Mouse (Mus musculus): Measurements from ENCODE around the gene Ikzf1. TPM values are rescaled to one million over a fixed set of nuclear protein-coding genes. Genes with fewer than 3 reads are reported as not detected.

Ikzf1 gene
- 143 and 149 TPM in 2 replicates for total RNA-seq (2014; fragmentation: Nextera tagmentation)
- total RNA-seq (2017) = 60.5 and 70.1 TPM in 2 replicates
- polyA plus RNA-seq (2012) = 214 and 245 TPM in 2 replicates

DNA sequence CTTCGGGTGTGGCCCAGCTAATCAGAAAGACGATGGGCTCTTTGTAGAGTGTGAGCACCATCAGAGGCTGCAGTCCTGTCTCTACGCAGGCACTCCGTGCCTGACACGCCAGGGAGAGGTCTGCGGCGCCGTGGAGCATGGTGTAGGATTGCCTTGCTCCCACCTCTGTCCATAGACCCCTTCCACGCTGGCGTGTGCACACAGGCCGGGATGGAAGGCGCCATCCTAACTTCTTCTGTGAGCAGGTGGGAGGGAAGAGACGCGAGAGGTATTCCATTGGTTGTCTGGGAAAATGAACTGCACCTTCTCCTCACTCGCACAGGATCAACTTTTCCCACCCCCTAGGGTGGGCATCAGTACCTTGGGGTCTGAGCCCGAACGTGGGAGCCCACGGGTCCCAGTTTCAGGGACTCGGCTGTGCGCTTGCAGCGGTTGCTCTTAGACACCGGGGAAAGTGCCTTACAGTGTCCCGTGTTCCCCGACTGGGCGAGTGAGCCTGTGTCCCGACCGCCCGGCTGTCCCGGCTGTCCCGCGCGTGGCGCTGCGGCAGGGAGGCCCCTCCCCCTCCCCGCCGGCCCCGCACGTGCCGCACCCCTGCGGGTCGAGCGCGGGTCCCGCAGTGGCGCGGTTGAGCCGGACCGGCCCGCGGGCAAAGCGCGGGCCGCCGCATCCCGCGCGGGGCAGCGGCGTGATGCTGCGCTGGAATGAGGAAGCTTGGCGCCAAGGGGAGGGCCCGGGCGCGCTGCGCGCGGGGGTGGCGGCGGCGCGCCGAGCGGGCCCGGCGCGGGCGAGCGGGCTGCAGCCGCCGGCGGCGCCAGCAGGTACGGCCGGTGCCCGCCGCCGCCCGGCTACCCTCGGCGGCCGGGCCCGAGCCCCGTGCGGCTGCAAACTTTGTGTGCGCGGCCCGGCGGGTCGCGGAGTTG lies at the start of gene Ikzf1:
TSS of gene Ikzf1 (plus strand) at position 74 of the 923 bp plus-strand sequence.
- ATAC-seq (ENCODE audit: extremely low read depth, insufficient number of reproducible peaks, low FRiP score, poor library complexity, severe bottlenecking) = peak; percentile 77; the same call in 1 of the 2 replicates
- peak within 1 kb of the TSS; percentile 96 for H3K4me3 ChIP-seq (ENCODE audit: low read depth, low read length)
- peaks cover 32% of the 10 kb centered on the region for H3K4me1 ChIP-seq (ENCODE audit: insufficient read depth, low read depth, low read length)
- H3K36me3 ChIP-seq (replicated peaks) = peaks cover 7% of the 10 kb centered on the region
- no peaks in the 10 kb centered on the region for H3K9me3 ChIP-seq (replicated peaks)
- H3K27me3 ChIP-seq (ENCODE audit: insufficient read depth, low read length) = no peaks in the 10 kb centered on the region
- TF ChIP-seq CTCF (IDR thresholded peaks at IDR 0.05; ENCODE audit: low read depth, low read length) = no peak
- TF ChIP-seq GATA1 (IDR thresholded peaks at IDR 0.05; ENCODE audit: borderline replicate concordance, low read length) = no peak
- no peak for TF ChIP-seq POLR2AphosphoS5 (IDR thresholded peaks at IDR 0.05; ENCODE audit: insufficient replicate concordance, low read depth, low read length)
- no peak for TF ChIP-seq TAL1 (conservative IDR thresholded peaks at IDR 0.05; ENCODE audit: low read depth, low read length)
- no peak for TF ChIP-seq GATA2 (IDR thresholded peaks at IDR 0.05; ENCODE audit: borderline replicate concordance, low read depth, low read length)
- DNase-seq (ENCODE audit: low spot score) = peak; percentile 67

GRCm38 (mm10) chr11:11644303-11644702 lies 40.5 kb upstream of the Ikzf1 start:
- Histone ChIP-seq H3K4me1 (ENCODE audit: insufficient read depth, low read depth, low read length) (peaks cover under 1% of the 10 kb centered on the region; the same call in 1 of the 2 replicates), H3K36me3 (replicated peaks) (no peaks in the 10 kb centered on the region), H3K9me3 (replicated peaks) (no peaks in the 10 kb centered on the region), H3K27me3 (ENCODE audit: insufficient read depth, low read length) (no peaks in the 10 kb centered on the region), H3K4me3 (ENCODE audit: low read depth, low read length) (no peak overlapping the region)
- ATAC-seq (ENCODE audit: extremely low read depth, insufficient number of reproducible peaks, low FRiP score, poor library complexity, severe bottlenecking) (no peak), DNase-seq (ENCODE audit: low spot score) (no peak)
- TF ChIP-seq GATA2 (IDR thresholded peaks at IDR 0.05; ENCODE audit: borderline replicate concordance, low read depth, low read length) (no peak), CTCF (IDR thresholded peaks at IDR 0.05; ENCODE audit: low read depth, low read length) (no peak), GATA1 (IDR thresholded peaks at IDR 0.05; ENCODE audit: borderline replicate concordance, low read length) (no peak), POLR2AphosphoS5 (IDR thresholded peaks at IDR 0.05; ENCODE audit: insufficient replicate concordance, low read depth, low read length) (no peak), TAL1 (conservative IDR thresholded peaks at IDR 0.05; ENCODE audit: low read depth, low read length) (no peak)

DNA sequence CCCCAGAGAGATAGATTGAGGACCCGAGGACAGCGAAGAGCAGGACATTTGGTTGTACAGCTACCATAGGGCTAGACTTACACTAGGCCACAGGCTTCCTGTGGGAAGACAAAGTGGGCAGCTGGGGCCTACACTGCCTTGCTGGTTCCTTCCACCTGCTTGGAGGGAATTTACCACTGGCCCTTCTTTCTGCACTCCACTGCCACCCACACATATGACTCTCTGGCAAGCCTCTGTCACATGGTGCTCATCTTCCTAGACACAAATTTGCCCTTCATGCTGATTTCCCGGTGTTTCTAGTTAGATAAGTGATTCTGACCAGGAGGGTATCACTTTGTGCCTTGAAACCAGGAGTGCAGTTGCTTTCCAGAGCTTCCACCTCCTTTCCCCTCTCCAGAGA lies 28.4 kb upstream of the Ikzf1 start:
- ATAC-seq (ENCODE audit: extremely low read depth, insufficient number of reproducible peaks, low FRiP score, poor library complexity, severe bottlenecking) = 0 out of 2 replicates have a peak, but pooled peaks have one; percentile 4
- TF ChIP-seq GATA2 (IDR thresholded peaks at IDR 0.05; ENCODE audit: borderline replicate concordance, low read depth, low read length) = no peak
- TF ChIP-seq POLR2AphosphoS5 (IDR thresholded peaks at IDR 0.05; ENCODE audit: insufficient replicate concordance, low read depth, low read length) = no peak
- TF ChIP-seq CTCF (IDR thresholded peaks at IDR 0.05; ENCODE audit: low read depth, low read length) = no peak
- no peak for TF ChIP-seq TAL1 (conservative IDR thresholded peaks at IDR 0.05; ENCODE audit: low read depth, low read length)
- TF ChIP-seq GATA1 (IDR thresholded peaks at IDR 0.05; ENCODE audit: borderline replicate concordance, low read length) = no peak
- H3K27me3 ChIP-seq (ENCODE audit: insufficient read depth, low read length) = no peaks in the 10 kb centered on the region
- peaks cover 73% of the 10 kb centered on the region for H3K4me1 ChIP-seq (ENCODE audit: insufficient read depth, low read depth, low read length)
- H3K36me3 ChIP-seq (replicated peaks) = no peaks in the 10 kb centered on the region
- DNase-seq (ENCODE audit: low spot score) = peak; percentile 7
- H3K4me3 ChIP-seq (ENCODE audit: low read depth, low read length) = peak overlapping the region; percentile 21; the same call in 1 of the 2 replicates
- H3K9me3 ChIP-seq (replicated peaks) = no peaks in the 10 kb centered on the region

DNA sequence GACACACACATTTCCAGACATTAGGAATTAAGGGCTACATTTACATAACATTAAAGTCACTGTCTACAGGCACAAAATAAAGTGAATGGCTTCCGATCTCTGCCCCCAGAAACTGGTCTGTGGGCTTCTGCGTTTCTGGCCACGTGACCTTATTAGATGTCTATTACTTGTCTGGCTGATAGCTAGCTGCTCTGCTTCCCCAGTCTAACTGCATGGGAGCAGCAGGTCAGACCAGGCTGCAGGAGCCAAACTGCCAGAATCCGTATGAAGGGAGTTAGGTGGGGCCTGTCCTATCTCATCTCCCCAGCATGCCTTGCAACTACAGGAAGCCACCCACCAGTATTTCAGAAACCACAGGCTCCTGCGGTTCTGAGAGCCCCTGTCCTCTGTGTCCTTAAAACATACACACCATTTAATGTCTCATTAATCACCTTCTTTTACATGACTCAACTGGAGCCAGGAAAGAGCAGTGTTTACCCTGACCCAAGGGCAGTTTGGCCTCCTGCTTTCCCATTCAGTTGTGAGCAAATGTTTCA lies 27.7 kb upstream of the Ikzf1 start:
- H3K9me3 ChIP-seq (replicated peaks) = no peaks in the 10 kb centered on the region
- peak; percentile 93 for ATAC-seq (ENCODE audit: extremely low read depth, insufficient number of reproducible peaks, low FRiP score, poor library complexity, severe bottlenecking)
- H3K4me1 ChIP-seq (ENCODE audit: insufficient read depth, low read depth, low read length) = peaks cover 70% of the 10 kb centered on the region
- TF ChIP-seq GATA2 (IDR thresholded peaks at IDR 0.05; ENCODE audit: borderline replicate concordance, low read depth, low read length) (no peak), TAL1 (conservative IDR thresholded peaks at IDR 0.05; ENCODE audit: low read depth, low read length) (peak; percentile 62)
- DNase-seq (ENCODE audit: low spot score) = peak; percentile 84
- peak overlapping the region; percentile 45; the same call in 1 of the 2 replicates for H3K4me3 ChIP-seq (ENCODE audit: low read depth, low read length)
- H3K27me3 ChIP-seq (ENCODE audit: insufficient read depth, low read length) = no peaks in the 10 kb centered on the region
- H3K36me3 ChIP-seq (replicated peaks) = no peaks in the 10 kb centered on the region

- ATAC-seq (ENCODE audit: extremely low read depth, insufficient number of reproducible peaks, low FRiP score, poor library complexity, severe bottlenecking) (no peak), DNase-seq (ENCODE audit: low spot score) (peak; percentile 7)
- no peaks in the 10 kb centered on the region for H3K36me3 ChIP-seq (replicated peaks)
- H3K27me3 ChIP-seq (ENCODE audit: insufficient read depth, low read length) = no peaks in the 10 kb centered on the region
- H3K9me3 ChIP-seq (replicated peaks) = no peaks in the 10 kb centered on the region
- peak overlapping the region; percentile 45; the same call in 1 of the 2 replicates for H3K4me3 ChIP-seq (ENCODE audit: low read depth, low read length)
- peaks cover 66% of the 10 kb centered on the region for H3K4me1 ChIP-seq (ENCODE audit: insufficient read depth, low read depth, low read length)
- TF ChIP-seq POLR2AphosphoS5 (IDR thresholded peaks at IDR 0.05; ENCODE audit: insufficient replicate concordance, low read depth, low read length) (no peak), GATA1 (IDR thresholded peaks at IDR 0.05; ENCODE audit: borderline replicate concordance, low read length) (no peak), CTCF (IDR thresholded peaks at IDR 0.05; ENCODE audit: low read depth, low read length) (no peak), GATA2 (IDR thresholded peaks at IDR 0.05; ENCODE audit: borderline replicate concordance, low read depth, low read length) (no peak), TAL1 (conservative IDR thresholded peaks at IDR 0.05; ENCODE audit: low read depth, low read length) (no peak)
Measured at GRCm38 (mm10) chr11:11657634-11658033, 27.2 kb upstream of the Ikzf1 start.

DNA sequence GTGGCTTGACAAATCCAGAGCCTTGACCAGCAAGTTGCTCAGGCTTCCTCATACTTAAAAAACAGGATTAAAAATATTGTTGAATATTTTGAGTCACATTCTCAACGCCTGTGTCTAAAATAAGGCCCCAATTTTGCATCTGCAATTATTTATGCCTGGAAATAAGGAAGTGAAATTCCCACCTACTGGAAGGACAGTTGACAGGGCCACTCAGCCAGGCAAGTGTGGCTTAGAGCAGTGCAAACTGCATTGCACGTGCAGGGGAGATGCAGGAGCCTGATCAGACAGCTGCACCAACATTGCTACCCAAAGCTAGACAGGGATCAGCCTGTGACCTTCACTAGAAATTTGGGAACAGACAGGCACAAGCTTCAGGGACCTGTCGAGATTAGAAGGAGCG lies 26.0 kb upstream of the Ikzf1 start:
- no peak overlapping the region for H3K4me3 ChIP-seq (ENCODE audit: low read depth, low read length)
- H3K9me3 ChIP-seq (replicated peaks) = no peaks in the 10 kb centered on the region
- no peaks in the 10 kb centered on the region for H3K36me3 ChIP-seq (replicated peaks)
- TF ChIP-seq GATA2 (IDR thresholded peaks at IDR 0.05; ENCODE audit: borderline replicate concordance, low read depth, low read length) (no peak), TAL1 (conservative IDR thresholded peaks at IDR 0.05; ENCODE audit: low read depth, low read length) (no peak), POLR2AphosphoS5 (IDR thresholded peaks at IDR 0.05; ENCODE audit: insufficient replicate concordance, low read depth, low read length) (no peak), GATA1 (IDR thresholded peaks at IDR 0.05; ENCODE audit: borderline replicate concordance, low read length) (no peak), CTCF (IDR thresholded peaks at IDR 0.05; ENCODE audit: low read depth, low read length) (no peak)
- peaks cover 64% of the 10 kb centered on the region for H3K4me1 ChIP-seq (ENCODE audit: insufficient read depth, low read depth, low read length)
- no peak for ATAC-seq (ENCODE audit: extremely low read depth, insufficient number of reproducible peaks, low FRiP score, poor library complexity, severe bottlenecking)
- no peak for DNase-seq (ENCODE audit: low spot score)
- H3K27me3 ChIP-seq (ENCODE audit: insufficient read depth, low read length) = no peaks in the 10 kb centered on the region
